Mouse (Mus musculus) lung, adult 2 months (tissue): Measurements from ENCODE around the gene Med11. TPM values are rescaled to one million over a fixed set of nuclear protein-coding genes. Genes with fewer than 3 reads are reported as not detected.
A peak's percentile ranks its signal among the peaks of the same experiment; 100 is the strongest.
"Not testable (repeated sequence)": the region's sequence is repeated elsewhere in the genome, so short reads cannot be mapped to it uniquely, and the experiment has no call there.

Source experiments
- DNase-seq: peaks from one replicate; pipeline ENCODE4 v3.0.0; 2022
- H3K4me1 ChIP-seq: fragments of 200-500 bp; 2 replicates; pipeline ENCODE4 v1.6.1; 2011; ENCODE audit warnings: low read length; ENCODE audit not compliant: control insufficient read depth, insufficient read depth
- H3K4me3 ChIP-seq: fragments of 200-500 bp; replicated peaks from 2 replicates; pipeline ENCODE3; 2011; ENCODE audit warnings: low read depth, mild to moderate bottlenecking, control low read depth, low read length; ENCODE audit errors: extremely low read depth
- CTCF ChIP-seq: fragments of 200-500 bp; IDR thresholded peaks from 2 replicates; pipeline ENCODE4 v1.5.1; 2011; ENCODE audit warnings: mild to moderate bottlenecking, low read length, control low read depth; ENCODE audit not compliant: insufficient read depth
- POLR2A ChIP-seq: fragments of 200-500 bp; IDR thresholded peaks from 2 replicates; pipeline ENCODE4 v1.6.1; 2011; ENCODE audit warnings: low read depth, mild to moderate bottlenecking, control low read depth, low read length, borderline replicate concordance; ENCODE audit errors: extremely low read depth
- whole genome bisulfite sequencing: fragments of 180-500 bp; shearing (Covaris S2); methylation state at CpG from one replicate; pipeline ENCODE4 v1.1.7; 2018; 5-methylcytosine and 5-hydroxymethylcytosine counted together
- polyA plus RNA-seq: library from polyadenylated mRNA; depleted of rRNA; stranded (reverse); fragments of >200 nt; gene quantifications from 2 replicates; pipeline ENCODE4 v1.2.3, GENCODE M21; 2012

The Med11 gene
- polyA plus RNA-seq, 1 experiment, result 26.9 TPM

- DNase-seq, result no peak
- Histone ChIP-seq H3K4me3 (no peak overlapping the region), H3K4me1 (peaks cover 12% of the 10 kb centered on the region)
- 55% methylated on average over 16 of the region's 16 CpGs for WGBS
- TF ChIP-seq POLR2A (no peak), CTCF (no peak)
These were observed 13.5 kb downstream of the Med11 start for GRCm38 (mm10) chr11:70465211-70465610.

GRCm38 (mm10) chr11:70465824-70466223 is 14.1 kb downstream of the Med11 start:
- TF ChIP-seq CTCF (no peak), POLR2A (no peak)
- H3K4me1 ChIP-seq, result peaks cover 12% of the 10 kb centered on the region
- DNase-seq, result peak; percentile 29
- WGBS, result 11% methylated on average over 23 of the region's 23 CpGs
- H3K4me3 ChIP-seq, result no peak overlapping the region

- TF ChIP-seq CTCF, result no peak
- DNase-seq, result no peak
- peaks cover 12% of the 10 kb centered on the region for H3K4me1 ChIP-seq
- WGBS, result 30% methylated on average over 5 of the region's 5 CpGs
- H3K4me3 ChIP-seq, result no peak overlapping the region
These were observed 16.3 kb downstream of the Med11 start for GRCm38 (mm10) chr11:70467902-70468619.

GRCm38 (mm10) chr11:70469764-70470163 is 18.0 kb downstream of the Med11 start:
- Histone ChIP-seq H3K4me3 (no peak overlapping the region), H3K4me1 (peaks cover 12% of the 10 kb centered on the region)
- 84% methylated on average over 3 of the region's 3 CpGs for WGBS
- TF ChIP-seq POLR2A, result no peak
- TF ChIP-seq CTCF, result no peak
- no peak for DNase-seq

GRCm38 (mm10) chr11:70472716-70473115 is 21.0 kb downstream of the Med11 start:
- no peak for TF ChIP-seq CTCF
- TF ChIP-seq POLR2A, result no peak
- Histone ChIP-seq H3K4me1 (peaks cover 8% of the 10 kb centered on the region), H3K4me3 (no peak overlapping the region)
- no peak for DNase-seq

- WGBS, result 85% methylated on average over 5 of the region's 5 CpGs
These were observed 21.6 kb downstream of the Med11 start for GRCm38 (mm10) chr11:70473291-70473690.

GRCm38 (mm10) chr11:70474872-70475534 is 23.3 kb downstream of the Med11 start:
- no peak for TF ChIP-seq CTCF
- no peak for TF ChIP-seq POLR2A
- no peak for DNase-seq
- Histone ChIP-seq H3K4me1 (no peaks in the 10 kb centered on the region; the same call in 1 of the 2 replicates), H3K4me3 (no peak overlapping the region)
- WGBS, result 34% methylated on average over 12 of the region's 12 CpGs

More at GRCm38 (mm10) chr11:70473291-70473690, 21.6 kb downstream of the Med11 start:
- DNase-seq, H3K4me1 ChIP-seq, H3K4me3 ChIP-seq: not testable (repeated sequence)

GRCm38 (mm10) chr11:70485498-70485897 is 33.8 kb downstream of the Med11 start:
- WGBS, result 36% methylated on average over 2 of the region's 2 CpGs
- no peak for TF ChIP-seq CTCF
- TF ChIP-seq POLR2A, result no peak
- H3K4me1 ChIP-seq, result no peaks in the 10 kb centered on the region
- no peak overlapping the region for H3K4me3 ChIP-seq
- DNase-seq, result no peak

GRCm38 (mm10) chr11:70487816-70488215 is 36.1 kb downstream of the Med11 start:
- Histone ChIP-seq H3K4me1 (no peaks in the 10 kb centered on the region), H3K4me3 (no peak overlapping the region)
- TF ChIP-seq CTCF (no peak), POLR2A (no peak)
- no peak for DNase-seq
- 41% methylated on average over 4 of the region's 4 CpGs for WGBS

- Histone ChIP-seq H3K4me3 (no peak overlapping the region), H3K4me1 (no peaks in the 10 kb centered on the region)
- no peak for DNase-seq
- no peak for TF ChIP-seq CTCF
- TF ChIP-seq POLR2A, result no peak
- 70% methylated on average over 3 of the region's 3 CpGs for WGBS
These were observed 37.4 kb downstream of the Med11 start for GRCm38 (mm10) chr11:70489138-70489537.

GRCm38 (mm10) chr11:70489684-70490083 is 38.0 kb downstream of the Med11 start:
- H3K4me3 ChIP-seq, result no peak overlapping the region
- H3K4me1 ChIP-seq, result no peaks in the 10 kb centered on the region
- no peak for DNase-seq
- 67% methylated on average over 6 of the region's 6 CpGs for WGBS
- TF ChIP-seq CTCF, result no peak
- no peak for TF ChIP-seq POLR2A
